Mouse (Mus musculus): ENCODE data around the gene Atox1.
"Not testable (repeated sequence)": the region's sequence is repeated elsewhere in the genome, so short reads cannot be mapped to it uniquely, and the experiment has no call there.

Atox1 gene

GRCm38 (mm10) chr11:55450311-55450710 is 10.7 kb downstream of the Atox1 start:
- DNase-seq = no peak

- DNase-seq = peak; percentile 71
Measured at GRCm38 (mm10) chr11:55449531-55449930, 11.5 kb downstream of the Atox1 start.

DNA sequence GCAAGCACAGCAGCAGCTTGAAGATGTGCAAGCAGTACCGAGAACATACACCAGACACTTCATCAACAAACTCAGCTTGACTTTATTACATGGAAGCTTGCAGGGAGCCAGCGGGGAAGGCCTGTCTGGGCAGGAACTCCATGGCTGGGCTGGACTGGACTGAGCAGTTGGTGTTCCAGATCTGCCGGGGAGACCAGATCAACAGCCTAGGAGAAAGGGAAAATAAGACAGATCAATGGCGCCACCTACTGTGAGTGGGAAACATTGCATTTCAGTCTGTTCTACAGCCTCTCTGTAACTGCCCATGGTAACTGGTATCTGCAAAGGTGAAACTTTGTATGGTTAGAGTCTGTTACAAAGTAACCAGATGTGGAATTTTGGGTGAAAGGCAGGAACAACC is 14.5 kb downstream of the Atox1 start:
- peak; percentile 91 for DNase-seq

DNA sequence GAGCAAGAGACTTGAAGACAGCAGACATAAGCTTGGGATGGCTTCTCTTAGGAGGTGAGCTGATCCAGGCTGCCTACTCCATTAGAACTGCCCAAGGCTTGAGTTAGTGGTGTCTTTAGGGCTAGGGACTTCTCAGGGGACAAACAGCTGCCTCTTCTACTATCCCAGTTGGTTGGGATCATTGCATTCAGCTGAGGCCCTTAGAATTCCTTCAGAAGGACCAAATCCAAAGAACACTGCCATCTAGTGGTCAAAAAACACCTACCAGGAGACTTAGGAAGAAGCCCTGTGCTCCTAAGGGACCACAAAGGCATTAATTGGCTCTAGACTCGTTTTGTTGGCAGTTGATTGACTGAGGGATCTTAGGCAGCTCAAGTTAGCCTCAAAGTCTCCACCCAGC is 16.3 kb downstream of the Atox1 start:
- DNase-seq = peak; percentile 86

DNA sequence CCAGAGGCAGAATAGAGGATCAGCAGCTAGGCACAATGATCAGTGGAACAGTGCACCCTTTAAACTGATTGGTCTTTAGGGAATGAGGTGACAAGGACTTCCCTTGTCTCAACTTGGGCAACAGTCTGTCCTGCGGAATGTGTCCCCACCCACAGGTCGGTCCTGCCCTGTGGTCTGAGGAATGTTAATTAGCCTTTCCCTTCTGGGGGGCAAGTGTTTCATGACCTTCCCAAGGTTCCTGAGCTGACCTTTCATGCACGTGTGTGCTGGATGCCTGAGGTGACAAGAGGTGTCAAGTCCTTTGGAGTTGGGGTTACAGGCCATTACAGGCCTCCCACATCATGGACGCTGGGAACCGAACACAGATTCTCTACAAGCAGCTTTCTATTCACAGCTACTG is 21.3 kb downstream of the Atox1 start:
- DNase-seq = no peak

DNA sequence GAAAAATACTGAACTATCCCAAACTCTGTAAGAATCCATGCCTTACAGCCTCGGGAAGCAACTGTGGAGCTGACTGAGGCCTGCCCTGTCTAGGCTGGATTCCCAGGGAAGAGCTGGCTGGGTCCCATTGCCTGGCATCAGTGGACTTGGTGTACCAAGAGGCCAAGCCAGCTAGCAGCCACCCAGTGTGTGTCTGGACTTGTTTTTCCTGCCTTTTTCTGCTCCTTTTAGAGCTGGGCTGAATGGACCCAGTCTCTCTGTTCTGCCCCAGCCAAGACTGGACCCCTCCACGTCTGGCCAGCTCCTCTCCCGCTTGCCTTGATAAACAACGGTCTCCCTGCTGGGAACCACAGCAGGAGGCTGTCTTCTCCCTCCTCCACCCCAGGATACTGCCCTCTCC is 23.0 kb downstream of the Atox1 start:
- DNase-seq = no peak

GRCm38 (mm10) chr11:55436089-55436488 is 24.9 kb downstream of the Atox1 start:
- no peak for DNase-seq

DNA sequence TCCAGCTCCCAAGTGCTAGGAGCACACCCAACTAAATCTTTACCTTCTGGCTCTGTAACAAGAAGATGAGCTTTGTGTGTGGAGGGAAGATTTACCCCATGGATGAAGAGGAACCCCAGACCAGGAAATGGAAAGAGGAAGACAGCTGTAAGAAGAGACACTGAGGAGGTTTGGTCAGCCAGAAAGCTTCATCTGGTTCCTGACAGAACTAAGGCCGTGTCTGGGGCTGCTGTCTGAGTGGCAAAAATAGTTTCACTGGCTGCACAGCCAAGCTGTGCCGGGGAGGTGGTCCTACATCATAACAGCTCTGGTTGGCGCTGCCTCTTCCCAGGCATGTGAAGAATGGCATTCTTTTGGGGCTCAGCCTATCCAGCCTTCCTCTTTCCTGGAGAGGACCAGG is 28.1 kb downstream of the Atox1 start:
- DNase-seq = peak; percentile 56

GRCm38 (mm10) chr11:55429973-55430372 is 31.1 kb downstream of the Atox1 start:
- DNase-seq = no peak

GRCm38 (mm10) chr11:55428186-55429012 is 32.6 kb downstream of the Atox1 start:
- DNase-seq = peak; percentile 95

GRCm38 (mm10) chr11:55424746-55425360 is 36.2 kb downstream of the Atox1 start:
- no peak for DNase-seq

- no peak for DNase-seq
Measured at GRCm38 (mm10) chr11:55423756-55424155, 37.3 kb downstream of the Atox1 start.

DNA sequence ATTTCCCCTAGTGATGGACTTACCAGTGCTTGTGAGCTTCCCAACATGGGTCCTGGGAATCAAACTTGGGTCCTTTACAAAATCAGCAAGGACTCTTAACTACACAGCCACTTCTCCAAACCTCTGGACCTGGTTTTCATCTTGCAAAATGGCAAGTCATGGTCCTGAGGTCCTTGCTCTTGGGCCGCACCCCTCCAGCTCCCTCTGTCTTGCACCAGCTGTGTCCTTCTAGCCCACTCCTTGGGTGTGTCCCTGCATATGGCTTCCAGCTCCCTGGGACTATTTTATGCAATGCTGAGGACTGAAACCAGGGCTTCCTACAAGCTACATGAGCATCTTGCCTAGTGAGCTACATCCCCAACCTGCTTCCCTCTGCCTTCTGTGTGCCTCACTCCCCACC is 38.1 kb downstream of the Atox1 start, which contains the start of gene Sparc:
Gene Sparc (minus strand): TSS at position 206 of the 400 bp plus-strand sequence.
- no peak for DNase-seq

- peak; percentile 91 for DNase-seq
Measured at GRCm38 (mm10) chr11:55419678-55420307, 41.2 kb downstream of the Atox1 start.

DNA sequence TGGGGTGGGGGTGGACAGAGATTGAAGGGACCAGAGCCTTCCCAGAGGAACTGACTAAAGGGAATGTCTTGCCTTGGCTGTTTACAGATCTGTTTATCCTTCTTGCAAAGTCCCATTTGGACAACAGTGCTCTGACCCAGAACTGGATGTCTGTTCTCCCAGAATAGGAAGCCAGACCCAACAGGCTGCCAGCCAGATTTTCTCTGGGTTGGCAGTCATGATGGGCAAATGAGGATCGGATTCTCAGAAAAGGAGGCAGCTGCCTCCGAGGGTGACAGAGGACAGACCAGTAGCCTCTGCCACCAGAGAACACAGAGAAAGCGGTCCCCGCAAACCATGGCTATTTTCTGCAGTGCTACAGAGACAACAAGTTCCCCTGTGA is 41.8 kb downstream of the Atox1 start:
- DNase-seq = peak; percentile 62

- no peak for DNase-seq
Measured at GRCm38 (mm10) chr11:55418704-55419061, 42.4 kb downstream of the Atox1 start.

GRCm38 (mm10) chr11:55417898-55418703 is 42.9 kb downstream of the Atox1 start:
- peak; percentile 92 for DNase-seq

- no peak for DNase-seq
Measured at GRCm38 (mm10) chr11:55416609-55417265, 44.3 kb downstream of the Atox1 start.

- DNase-seq = not testable (repeated sequence)
Measured at GRCm38 (mm10) chr11:55415731-55416130, 45.3 kb downstream of the Atox1 start.

DNA sequence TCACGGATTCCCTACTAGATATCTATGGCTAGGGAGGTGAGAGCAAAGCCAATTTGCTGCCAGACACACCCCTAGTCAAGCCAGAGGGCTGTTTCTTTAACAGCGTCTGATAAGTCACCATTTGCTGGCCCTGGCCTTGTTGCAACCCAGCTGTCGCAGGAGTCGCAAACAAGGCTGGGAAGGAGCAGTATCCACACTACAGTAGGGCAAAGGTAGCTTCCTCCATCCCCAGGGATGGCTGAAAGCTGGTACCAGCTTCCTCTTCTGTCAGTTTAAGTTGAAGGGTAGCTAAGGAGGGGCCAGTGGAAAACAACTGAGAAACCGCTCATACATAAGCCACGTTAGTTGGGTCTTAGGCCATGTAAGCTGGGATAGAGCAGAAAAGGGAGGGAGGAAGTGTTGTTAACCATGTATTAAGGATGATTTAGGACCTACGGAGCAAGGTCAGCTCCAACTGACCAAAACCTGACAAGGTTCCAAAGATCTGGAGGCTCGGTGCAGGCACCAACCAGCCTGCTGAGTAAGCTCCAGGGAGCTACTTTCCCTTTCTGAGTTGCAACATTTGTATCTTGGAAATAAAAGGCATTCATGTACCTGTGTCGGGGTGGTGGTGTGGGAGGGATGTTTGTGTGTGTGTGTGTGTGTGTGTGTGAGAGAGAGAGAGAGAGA is 45.9 kb downstream of the Atox1 start:
- peak; percentile 42 for DNase-seq

DNA sequence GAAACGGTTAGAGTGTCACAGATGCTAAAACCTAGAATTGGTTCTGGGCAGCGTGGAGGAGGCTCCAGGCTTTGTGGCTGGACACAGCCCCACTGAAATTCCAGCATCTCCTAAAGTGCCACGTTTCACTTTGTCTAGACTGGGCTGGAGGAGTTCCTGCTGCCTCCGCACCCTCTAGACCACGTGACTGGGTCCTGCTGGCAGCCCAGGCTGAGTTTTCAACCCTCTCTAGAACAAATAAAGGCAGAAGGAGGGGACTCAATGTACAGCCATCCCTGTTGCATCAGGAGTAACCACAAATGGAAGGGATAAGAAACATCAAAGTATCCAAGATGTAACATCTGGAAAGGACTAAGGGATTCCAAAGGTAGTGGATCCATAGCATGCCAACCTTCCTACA is 46.7 kb downstream of the Atox1 start:
- peak; percentile 80 for DNase-seq

DNA sequence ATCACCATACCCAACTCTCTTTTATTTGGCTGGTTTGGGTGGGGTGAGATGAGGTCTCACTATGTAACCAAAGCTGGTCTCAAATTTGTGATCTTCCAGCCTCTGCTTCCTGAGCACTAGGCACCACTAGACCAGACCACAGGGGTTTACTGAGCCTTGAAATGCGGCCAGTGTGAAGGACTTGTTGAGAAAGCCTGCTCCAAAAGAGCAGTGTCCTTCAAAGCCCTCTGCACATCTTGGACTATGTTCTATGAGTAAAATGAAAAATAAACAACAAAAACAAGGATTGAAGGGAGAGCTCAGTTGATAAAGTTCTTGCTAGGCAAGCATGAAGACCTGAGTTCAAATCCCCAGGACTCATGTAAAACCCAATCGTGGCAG is 47.6 kb downstream of the Atox1 start:
- no peak for DNase-seq

Data from lung, postnatal 10 days (tissue).